Mouse (Mus musculus): ENCODE measurements around the gene Sumo1. TPM values are rescaled to one million over a fixed set of nuclear protein-coding genes. Genes with fewer than 3 reads are reported as not detected.

Sumo1 gene
- polyA plus RNA-seq, 1 experiment from 2014 or later = 186 TPM

- ATAC-seq (ENCODE audit: low read depth) = no peak
- DNase-seq = no peak
- Histone ChIP-seq H3K27ac (no peak overlapping the region), H3K36me3 (no peaks in the 10 kb centered on the region), H3K4me2 (peak overlapping the region; percentile 37), H3K4me3 (replicated peaks) (no peak overlapping the region), H3K9ac (no peak overlapping the region), H3K27me3 (peaks cover 27% of the 10 kb centered on the region), H3K4me1 (replicated peaks) (peaks cover 9% of the 10 kb centered on the region), H3K9me3 (replicated peaks) (no peaks in the 10 kb centered on the region)
- WGBS (ENCODE audit: insufficient replicate concordance) = 42% methylated on average over 10 of the region's 10 CpGs
Measured at GRCm38 (mm10) chr1:59592359-59592758, 78.3 kb downstream of the Sumo1 start.

GRCm38 (mm10) chr1:59589271-59589670 lies 81.4 kb downstream of the Sumo1 start:
- H3K36me3 ChIP-seq = no peaks in the 10 kb centered on the region
- no peak overlapping the region for H3K4me2 ChIP-seq
- WGBS (ENCODE audit: insufficient replicate concordance) = 54% methylated on average over 1 of the region's 1 CpGs
- H3K4me1 ChIP-seq (replicated peaks) = peaks cover 9% of the 10 kb centered on the region
- no peaks in the 10 kb centered on the region for H3K9me3 ChIP-seq (replicated peaks)
- no peak overlapping the region for H3K4me3 ChIP-seq (replicated peaks)
- H3K27ac ChIP-seq = no peak overlapping the region
- DNase-seq = no peak
- ATAC-seq (ENCODE audit: low read depth) = no peak
- H3K27me3 ChIP-seq = peaks cover 27% of the 10 kb centered on the region
- no peak overlapping the region for H3K9ac ChIP-seq

GRCm38 (mm10) chr1:59584656-59585410 lies 85.8 kb downstream of the Sumo1 start:
- Histone ChIP-seq H3K9me3 (replicated peaks) (no peaks in the 10 kb centered on the region), H3K27ac (no peak overlapping the region), H3K9ac (no peak overlapping the region), H3K36me3 (no peaks in the 10 kb centered on the region), H3K4me3 (replicated peaks) (peak overlapping the region; percentile 19), H3K27me3 (no peaks in the 10 kb centered on the region), H3K4me2 (peak overlapping the region; percentile 45), H3K4me1 (replicated peaks) (peaks cover 8% of the 10 kb centered on the region)
- ATAC-seq (ENCODE audit: low read depth) (no peak), DNase-seq (peak; percentile 25)
- WGBS (ENCODE audit: insufficient replicate concordance) = 14% methylated on average over 18 of the region's 18 CpGs

DNA sequence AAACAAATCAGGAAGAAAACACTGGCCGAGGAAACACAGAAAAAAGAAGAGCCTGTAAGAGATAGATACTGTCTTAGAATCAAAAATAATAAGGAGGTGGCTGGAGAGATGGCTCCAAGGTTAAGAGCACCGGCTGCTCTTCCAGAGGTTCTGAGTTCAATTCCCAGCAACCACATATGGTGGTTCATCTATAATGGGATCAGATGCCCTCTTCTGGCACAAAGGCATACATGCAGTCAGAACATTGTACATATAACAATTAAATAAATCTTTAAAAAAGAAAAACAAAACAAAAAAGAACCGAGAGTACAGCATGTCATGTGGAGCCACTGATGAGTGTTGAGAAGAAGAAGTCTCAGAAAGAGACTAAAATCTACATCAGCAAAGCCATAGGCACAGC lies 89.8 kb downstream of the Sumo1 start:
- H3K27me3 ChIP-seq = peaks cover 6% of the 10 kb centered on the region; the same call in 1 of the 2 replicates
- no peaks in the 10 kb centered on the region for H3K36me3 ChIP-seq
- no peak overlapping the region for H3K9ac ChIP-seq
- no peak overlapping the region for H3K27ac ChIP-seq
- H3K4me1 ChIP-seq (replicated peaks) = peaks cover 9% of the 10 kb centered on the region
- no peak for DNase-seq
- no peak overlapping the region for H3K4me3 ChIP-seq (replicated peaks)
- WGBS (ENCODE audit: insufficient replicate concordance) = 60% methylated on average over 3 of the region's 3 CpGs
- no peak for ATAC-seq (ENCODE audit: low read depth)
- H3K9me3 ChIP-seq (replicated peaks) = no peaks in the 10 kb centered on the region
- no peak overlapping the region for H3K4me2 ChIP-seq

DNA sequence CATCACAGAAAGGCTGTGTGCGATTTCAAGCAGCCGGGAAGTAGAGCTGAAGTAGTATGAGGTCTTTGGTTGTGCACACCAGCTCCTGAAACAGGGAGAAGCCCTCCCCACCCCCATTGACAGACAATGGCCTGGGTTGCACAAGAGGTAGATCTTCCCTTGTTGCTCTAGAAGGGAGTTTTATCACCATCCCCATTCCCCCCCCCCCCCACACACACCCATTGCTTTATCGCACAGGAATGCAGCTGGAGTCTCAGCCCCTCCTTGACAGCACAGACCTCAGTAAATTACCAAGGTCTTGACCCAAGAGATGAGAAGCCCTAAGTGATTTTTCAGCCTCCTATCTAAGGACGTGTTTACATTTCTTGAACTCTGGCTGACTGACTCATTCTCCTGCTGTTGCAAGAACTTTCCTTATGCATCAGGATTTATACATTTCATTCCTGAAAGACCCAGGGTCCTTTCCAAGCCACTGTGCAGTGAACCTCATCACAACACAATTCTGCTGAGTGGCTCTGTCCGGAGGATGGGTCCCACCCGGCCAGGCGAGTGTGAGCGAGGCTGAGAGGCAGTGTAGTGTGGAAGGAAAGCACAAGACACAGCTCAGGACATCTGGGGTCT lies 90.4 kb downstream of the Sumo1 start:
- H3K27ac ChIP-seq = no peak overlapping the region
- ATAC-seq (ENCODE audit: low read depth) (no peak), DNase-seq (no peak)
- H3K36me3 ChIP-seq = no peaks in the 10 kb centered on the region
- no peak overlapping the region for H3K4me3 ChIP-seq (replicated peaks)
- H3K27me3 ChIP-seq = peaks cover 6% of the 10 kb centered on the region; the same call in 1 of the 2 replicates
- peaks cover 9% of the 10 kb centered on the region for H3K4me1 ChIP-seq (replicated peaks)
- H3K9me3 ChIP-seq (replicated peaks) = no peaks in the 10 kb centered on the region
- no peak overlapping the region for H3K9ac ChIP-seq
- 36% methylated on average over 8 of the region's 8 CpGs for WGBS (ENCODE audit: insufficient replicate concordance)
- no peak overlapping the region for H3K4me2 ChIP-seq

DNA sequence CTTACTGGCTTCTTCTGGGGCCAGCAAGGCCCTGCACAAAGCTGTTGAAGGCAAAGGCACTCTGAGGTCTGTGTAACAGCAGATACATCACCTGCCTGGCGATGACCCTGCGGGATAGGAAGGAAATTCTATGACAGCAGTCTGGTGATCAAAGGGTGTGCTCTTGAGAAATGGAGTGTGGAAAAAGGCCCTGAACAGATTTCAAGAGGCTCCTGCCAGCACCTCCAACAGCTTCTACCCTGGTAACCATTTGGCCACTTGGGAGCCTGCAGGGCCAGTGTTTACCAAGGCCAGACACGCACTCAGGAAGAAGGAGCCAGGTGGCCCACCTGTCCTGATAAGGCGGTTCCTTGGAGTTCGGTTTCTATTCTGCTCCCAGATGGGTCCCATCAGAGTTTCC lies 91.3 kb downstream of the Sumo1 start:
- WGBS (ENCODE audit: insufficient replicate concordance) = 50% methylated on average over 5 of the region's 5 CpGs
- no peak overlapping the region for H3K9ac ChIP-seq

GRCm38 (mm10) chr1:59578770-59579169 lies 91.9 kb downstream of the Sumo1 start:
- ATAC-seq (ENCODE audit: low read depth) = no peak

More for the DNA sequence above, 91.3 kb downstream of the Sumo1 start:
- Histone ChIP-seq H3K4me2 (no peak overlapping the region), H3K36me3 (no peaks in the 10 kb centered on the region), H3K9me3 (replicated peaks) (no peaks in the 10 kb centered on the region), H3K27me3 (peaks cover 6% of the 10 kb centered on the region; the same call in 1 of the 2 replicates), H3K4me1 (replicated peaks) (peaks cover 9% of the 10 kb centered on the region), H3K27ac (no peak overlapping the region), H3K4me3 (replicated peaks) (no peak overlapping the region)
- ATAC-seq (ENCODE audit: low read depth) = no peak
- DNase-seq = no peak

DNA sequence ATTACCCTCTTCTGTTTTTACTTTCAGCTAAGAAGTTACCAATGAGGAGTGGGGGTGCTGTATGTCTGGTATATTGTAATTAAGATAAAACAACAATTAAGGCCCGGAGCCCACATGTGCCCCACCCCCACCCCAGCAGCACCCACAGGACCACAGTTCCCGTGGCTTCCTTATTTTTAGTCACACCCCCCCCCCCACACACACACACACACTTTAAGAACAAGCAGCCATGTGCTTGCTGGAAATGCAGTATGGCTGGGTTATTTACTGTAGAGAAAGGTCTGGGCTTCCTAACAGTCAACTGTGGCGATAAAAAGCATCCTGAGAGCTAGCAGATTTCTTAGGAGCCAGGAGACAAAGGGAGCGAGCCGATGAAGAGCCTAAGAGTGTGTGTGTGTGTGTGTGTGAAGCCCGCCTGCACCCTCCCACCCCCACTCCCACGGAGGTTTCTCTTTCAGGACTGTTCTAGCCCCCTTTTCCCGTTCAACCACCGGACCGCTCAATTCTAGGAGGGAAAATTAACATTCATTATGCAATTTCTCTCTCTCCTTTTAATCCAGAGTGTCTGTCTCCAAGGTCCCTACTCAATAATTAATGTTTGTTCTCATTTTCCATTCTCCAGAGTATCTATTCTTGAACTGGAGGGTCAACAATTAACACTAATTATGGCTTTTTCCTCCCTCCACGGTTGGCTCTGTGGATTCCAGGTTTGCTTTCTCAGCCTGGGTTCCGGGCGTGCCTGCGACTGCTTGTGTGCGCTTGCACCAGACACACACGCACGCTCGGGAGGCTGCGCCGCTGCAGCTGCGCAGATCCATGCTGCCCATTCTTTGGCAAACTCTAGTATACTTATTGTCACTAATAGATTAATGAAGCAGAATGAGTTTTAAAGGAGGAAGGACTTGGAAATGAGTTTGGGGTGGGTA lies 96.1 kb downstream of the Sumo1 start:
- Histone ChIP-seq H3K27me3 (peaks cover 5% of the 10 kb centered on the region; the same call in 1 of the 2 replicates), H3K36me3 (no peaks in the 10 kb centered on the region), H3K4me2 (no peak overlapping the region), H3K9ac (no peak overlapping the region), H3K4me3 (replicated peaks) (no peak overlapping the region), H3K27ac (no peak overlapping the region), H3K4me1 (replicated peaks) (no peaks in the 10 kb centered on the region), H3K9me3 (replicated peaks) (no peaks in the 10 kb centered on the region)
- no peak for DNase-seq
- 47% methylated on average over 21 of the region's 21 CpGs for WGBS (ENCODE audit: insufficient replicate concordance)
- no peak for ATAC-seq (ENCODE audit: low read depth)

More at GRCm38 (mm10) chr1:59578770-59579169, 91.9 kb downstream of the Sumo1 start:
- H3K4me1 ChIP-seq (replicated peaks) = peaks cover 9% of the 10 kb centered on the region
- peaks cover 6% of the 10 kb centered on the region; the same call in 1 of the 2 replicates for H3K27me3 ChIP-seq
- no peak overlapping the region for H3K4me3 ChIP-seq (replicated peaks)
- DNase-seq = no peak
- H3K9me3 ChIP-seq (replicated peaks) = no peaks in the 10 kb centered on the region
- WGBS (ENCODE audit: insufficient replicate concordance) = 61% methylated on average over 4 of the region's 4 CpGs
- no peaks in the 10 kb centered on the region for H3K36me3 ChIP-seq
- no peak overlapping the region for H3K9ac ChIP-seq
- no peak overlapping the region for H3K27ac ChIP-seq
- H3K4me2 ChIP-seq = no peak overlapping the region

DNA sequence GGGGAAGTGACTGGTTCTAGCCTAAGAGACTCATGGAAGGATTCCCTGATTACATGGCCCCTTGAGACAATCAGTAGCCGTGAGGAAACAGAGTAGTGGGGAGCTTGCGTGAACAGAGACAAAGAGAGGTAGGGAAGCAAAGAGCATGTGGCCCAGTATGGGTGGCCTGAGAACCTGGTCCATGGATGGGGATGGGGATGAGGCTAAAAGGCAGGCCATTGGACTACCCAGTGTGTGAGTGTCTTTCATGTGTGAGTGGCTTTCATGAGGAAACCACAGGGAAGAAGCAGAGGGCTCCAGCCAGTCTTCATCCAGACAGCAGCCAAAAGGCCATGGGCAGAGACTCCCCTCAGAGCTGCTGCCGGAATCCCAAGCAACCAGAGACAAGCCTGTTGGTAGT lies 96.8 kb downstream of the Sumo1 start:
- no peaks in the 10 kb centered on the region for H3K4me1 ChIP-seq (replicated peaks)
- H3K4me3 ChIP-seq (replicated peaks) = no peak overlapping the region
- no peak overlapping the region for H3K9ac ChIP-seq
- no peaks in the 10 kb centered on the region for H3K9me3 ChIP-seq (replicated peaks)
- no peaks in the 10 kb centered on the region for H3K27me3 ChIP-seq
- ATAC-seq (ENCODE audit: low read depth) (no peak), DNase-seq (no peak)
- no peak overlapping the region for H3K27ac ChIP-seq
- 68% methylated on average over 3 of the region's 3 CpGs for WGBS (ENCODE audit: insufficient replicate concordance)
- H3K4me2 ChIP-seq = no peak overlapping the region
- no peaks in the 10 kb centered on the region for H3K36me3 ChIP-seq

DNA sequence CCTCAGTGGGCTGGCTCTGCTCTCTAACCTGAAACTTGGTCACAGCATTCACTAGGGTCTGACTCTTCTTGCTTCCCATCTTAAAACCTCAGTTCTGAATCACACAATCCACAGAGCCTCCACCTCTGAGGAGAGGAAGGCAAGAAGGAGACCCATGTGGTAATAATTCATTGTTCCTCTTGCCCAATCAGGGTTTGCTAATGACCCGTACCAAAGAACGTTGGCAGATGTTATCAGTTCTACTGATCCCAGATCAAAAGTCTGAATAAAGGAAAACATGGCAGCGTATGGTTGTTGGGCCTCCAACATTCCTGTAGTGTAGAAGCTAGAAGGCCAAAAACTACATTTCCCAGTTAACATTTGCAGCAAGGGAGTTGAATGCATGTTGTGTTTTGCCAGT lies 99.1 kb downstream of the Sumo1 start:
- H3K27me3 ChIP-seq = no peaks in the 10 kb centered on the region
- no peak overlapping the region for H3K4me3 ChIP-seq (replicated peaks)
- 55% methylated on average over 3 of the region's 3 CpGs for WGBS (ENCODE audit: insufficient replicate concordance)
- ATAC-seq (ENCODE audit: low read depth) = no peak
- H3K9me3 ChIP-seq (replicated peaks) = no peaks in the 10 kb centered on the region
- no peak overlapping the region for H3K4me2 ChIP-seq
- H3K9ac ChIP-seq = no peak overlapping the region
- no peaks in the 10 kb centered on the region for H3K4me1 ChIP-seq (replicated peaks)
- no peaks in the 10 kb centered on the region for H3K36me3 ChIP-seq
- no peak for DNase-seq
- no peak overlapping the region for H3K27ac ChIP-seq

DNA sequence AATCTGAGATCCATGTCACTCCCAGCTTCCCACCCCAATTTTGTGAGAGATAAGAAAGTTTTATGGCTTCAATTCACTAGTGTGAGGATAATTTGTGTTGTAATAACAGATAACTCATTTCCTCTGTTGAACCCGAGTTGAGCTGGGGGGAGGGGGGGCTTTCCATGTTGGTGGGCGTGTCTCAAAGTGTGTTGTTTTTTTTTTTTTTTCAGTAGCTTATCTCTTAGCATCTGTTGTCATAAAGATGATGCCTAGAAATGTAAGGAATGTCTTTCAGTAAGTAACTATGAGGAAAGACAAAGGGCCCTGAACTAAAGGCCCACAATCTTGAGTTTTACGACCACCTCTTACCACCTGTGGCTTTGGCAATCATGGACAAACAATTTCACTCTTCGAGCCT lies 99.9 kb downstream of the Sumo1 start:
- no peaks in the 10 kb centered on the region for H3K9me3 ChIP-seq (replicated peaks)
- H3K27ac ChIP-seq = no peak overlapping the region
- H3K4me3 ChIP-seq (replicated peaks) = no peak overlapping the region
- no peaks in the 10 kb centered on the region for H3K4me1 ChIP-seq (replicated peaks)
- no peaks in the 10 kb centered on the region for H3K27me3 ChIP-seq
- DNase-seq (no peak), ATAC-seq (ENCODE audit: low read depth) (no peak)
- H3K9ac ChIP-seq = no peak overlapping the region
- no peaks in the 10 kb centered on the region for H3K36me3 ChIP-seq
- 41% methylated on average over 4 of the region's 4 CpGs for WGBS (ENCODE audit: insufficient replicate concordance)
- H3K4me2 ChIP-seq = no peak overlapping the region
